Mouse (Mus musculus) heart, embryonic 15.5 days (tissue): ENCODE results near the gene Cma1. TPM values are rescaled to one million over a fixed set of nuclear protein-coding genes. Genes with fewer than 3 reads are reported as not detected.
A peak's percentile ranks its signal among the peaks of the same experiment; 100 is the strongest.

Experiments used
- ATAC-seq: fragments of 200-750 bp; cut with Nextera tagmentation; replicated peaks from 2 replicates; pipeline ENCODE4 v1.8.0; 2017; ENCODE audit warnings: low read depth, moderate TSS enrichment; ENCODE audit not compliant: insufficient number of reproducible peaks, insufficient read depth, low FRiP score
- H3K27ac ChIP-seq: fragments of 300-500 bp; sonication (generic); 2 replicates; pipeline ENCODE4 v1.5.1; 2015; ENCODE audit warnings: mild to moderate bottlenecking, inconsistent platforms
- H3K27me3 ChIP-seq: fragments of 300-500 bp; sonication (generic); 2 replicates; pipeline ENCODE4 v1.6.1; 2015; ENCODE audit warnings: inconsistent platforms
- H3K36me3 ChIP-seq: fragments of 300-500 bp; sonication (generic); 2 replicates; pipeline ENCODE4 v1.6.1; 2015; ENCODE audit warnings: mild to moderate bottlenecking, inconsistent platforms
- H3K4me1 ChIP-seq: fragments of 300-500 bp; sonication (generic); replicated peaks from 2 replicates; pipeline ENCODE4 v1.6.1; 2015; ENCODE audit warnings: inconsistent platforms
- H3K4me2 ChIP-seq: fragments of 300-500 bp; sonication (generic); 2 replicates; pipeline ENCODE4 v1.6.1; 2015; ENCODE audit warnings: inconsistent platforms, mild to moderate bottlenecking, moderate library complexity
- H3K4me3 ChIP-seq: fragments of 300-500 bp; sonication (generic); 2 replicates; pipeline ENCODE4 v1.5.1; 2015; ENCODE audit warnings: mild to moderate bottlenecking, inconsistent platforms
- H3K9ac ChIP-seq: fragments of 300-500 bp; sonication (generic); 2 replicates; pipeline ENCODE4 v1.6.1; 2015; ENCODE audit warnings: mild to moderate bottlenecking, inconsistent platforms
- H3K9me3 ChIP-seq: fragments of 300-500 bp; sonication (generic); replicated peaks from 2 replicates; pipeline ENCODE4 v1.6.1; 2016; ENCODE audit warnings: inconsistent platforms
- WGBS: fragments of 180-500 bp; shearing (Covaris S2); methylation state at CpG from one replicate; pipeline ENCODE4 v1.1.7; 2015; ENCODE audit warnings: mixed read lengths; 5-methylcytosine and 5-hydroxymethylcytosine counted together
- polyA plus RNA-seq: library from polyadenylated mRNA; unstranded; fragments of >200 nt; fragmentation: Nextera tagmentation; extraction: Ambion mirVana; gene quantifications from 2 replicates; pipeline ENCODE4 v1.2.1, GENCODE M21; 2015

The Cma1 gene
- polyA plus RNA-seq, 1 experiment from 2014 or later = 9.6 TPM

DNA sequence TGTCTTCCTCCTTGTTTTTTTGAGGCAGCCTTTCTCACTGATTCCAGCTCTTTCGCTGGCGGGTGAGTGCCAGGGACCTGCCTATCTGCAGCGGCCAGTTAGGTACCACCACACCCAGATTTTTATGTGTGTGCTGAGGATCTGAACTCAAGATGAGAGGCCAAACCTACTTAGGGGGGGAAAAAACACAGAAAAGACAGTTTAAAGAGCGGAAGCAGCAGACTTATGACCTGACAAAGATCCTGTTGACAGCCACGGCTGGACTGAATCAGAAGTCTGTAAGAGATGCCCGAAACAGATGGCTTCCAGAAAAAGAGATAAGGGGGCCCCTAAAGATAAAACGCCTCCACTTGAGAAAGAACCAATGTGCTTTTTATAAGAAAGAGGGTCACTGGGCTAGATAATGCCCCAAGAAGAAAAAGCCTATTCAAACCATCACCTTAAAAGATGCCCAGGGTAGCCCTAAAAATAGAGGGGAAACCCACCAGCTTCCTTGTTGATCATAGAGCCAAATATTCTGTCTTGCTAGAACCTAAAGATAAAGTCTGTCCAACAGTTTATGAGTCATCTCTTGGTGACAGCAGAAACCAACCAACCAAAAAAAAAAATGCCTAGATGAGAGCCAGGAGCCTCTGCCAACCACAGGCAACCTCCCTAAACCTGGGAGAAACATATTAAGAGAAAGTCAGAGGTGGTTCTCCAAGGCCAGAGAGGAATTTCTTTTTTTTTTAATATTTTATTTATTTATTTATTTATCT, 21.8 kb downstream of the Cma1 start:
- Histone ChIP-seq H3K9me3 (no peaks in the 10 kb centered on the region), H3K27ac (no peak overlapping the region), H3K27me3 (no peaks in the 10 kb centered on the region), H3K4me2 (no peak overlapping the region), H3K36me3 (no peaks in the 10 kb centered on the region), H3K9ac (peak overlapping the region; percentile 17; the same call in 1 of the 2 replicates), H3K4me1 (peaks cover 6% of the 10 kb centered on the region), H3K4me3 (no peak overlapping the region)
- no peak for ATAC-seq
- 18% methylated on average over 7 of the region's 7 CpGs for WGBS

DNA sequence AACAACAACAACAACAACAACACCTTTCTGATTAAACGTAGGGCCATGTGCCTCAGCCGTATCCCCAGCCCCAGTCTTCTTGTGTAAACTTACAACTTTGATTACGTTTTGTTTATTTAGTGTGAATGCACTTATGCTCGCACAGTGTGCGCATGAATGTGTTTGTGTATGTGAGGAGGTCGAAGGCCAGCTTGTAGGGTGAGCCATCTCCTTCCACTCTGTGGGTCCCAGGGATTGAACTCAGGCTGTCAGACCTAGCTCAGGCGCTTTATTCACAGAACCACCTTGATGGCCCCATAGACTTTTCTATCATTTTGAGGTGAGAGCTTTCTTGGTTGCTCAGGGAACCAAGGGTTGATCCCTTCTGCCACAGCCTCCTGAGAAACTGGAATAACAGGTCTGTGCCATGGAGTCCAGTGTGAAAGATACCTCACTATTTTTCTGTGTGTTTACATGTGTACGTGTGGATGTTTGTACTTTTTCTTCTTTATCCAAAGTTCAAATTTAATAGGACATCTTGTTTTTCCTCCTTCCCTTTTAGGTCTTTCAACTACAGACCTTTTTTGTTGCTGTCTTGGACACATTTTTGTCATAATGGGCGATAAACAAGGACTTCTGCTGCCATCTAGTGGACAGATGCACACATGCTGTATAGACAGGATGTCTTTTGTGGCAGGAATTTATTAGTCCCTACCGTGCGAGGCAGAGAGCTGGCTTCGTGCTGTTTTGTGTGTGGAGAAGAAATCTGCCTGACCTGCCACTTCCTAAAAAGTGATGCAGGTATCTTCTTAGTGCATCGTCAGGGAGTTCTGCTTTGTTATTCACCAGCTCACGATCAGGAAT, 26.0 kb downstream of the Cma1 start:
- H3K27me3 ChIP-seq = no peaks in the 10 kb centered on the region
- WGBS = 35% methylated on average over 14 of the region's 14 CpGs
- no peak overlapping the region for H3K4me2 ChIP-seq
- H3K4me3 ChIP-seq = no peak overlapping the region
- H3K9me3 ChIP-seq = no peaks in the 10 kb centered on the region
- H3K4me1 ChIP-seq = peaks cover 6% of the 10 kb centered on the region
- no peaks in the 10 kb centered on the region for H3K36me3 ChIP-seq
- ATAC-seq = no peak
- no peak overlapping the region for H3K9ac ChIP-seq
- H3K27ac ChIP-seq = no peak overlapping the region

DNA sequence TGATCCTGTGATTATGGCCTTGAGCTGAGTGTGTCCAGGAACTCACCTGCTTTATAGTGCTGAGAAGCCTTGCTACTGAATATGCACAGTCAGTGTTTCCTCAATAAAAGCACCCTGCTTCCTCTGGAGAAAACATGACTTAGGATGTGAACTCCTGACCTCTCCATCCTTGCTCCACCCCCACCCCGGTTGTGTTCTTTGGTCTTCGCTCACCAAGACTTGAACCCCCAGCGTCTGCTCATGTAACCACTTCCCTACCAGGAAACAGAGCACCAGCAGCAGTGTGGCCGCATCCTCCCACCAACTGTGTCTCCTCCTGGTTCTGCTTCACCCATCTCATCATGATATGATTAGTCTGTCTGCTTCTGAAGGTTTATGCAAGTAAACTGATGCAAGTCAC, 31.1 kb downstream of the Cma1 start:
- no peaks in the 10 kb centered on the region for H3K36me3 ChIP-seq
- H3K9me3 ChIP-seq = no peaks in the 10 kb centered on the region
- H3K4me3 ChIP-seq = no peak overlapping the region
- H3K4me2 ChIP-seq = no peak overlapping the region
- H3K27me3 ChIP-seq = no peaks in the 10 kb centered on the region
- no peak overlapping the region for H3K9ac ChIP-seq
- H3K27ac ChIP-seq = no peak overlapping the region
- ATAC-seq = no peak
- H3K4me1 ChIP-seq = no peaks in the 10 kb centered on the region
- 53% methylated on average over 4 of the region's 4 CpGs for WGBS

DNA sequence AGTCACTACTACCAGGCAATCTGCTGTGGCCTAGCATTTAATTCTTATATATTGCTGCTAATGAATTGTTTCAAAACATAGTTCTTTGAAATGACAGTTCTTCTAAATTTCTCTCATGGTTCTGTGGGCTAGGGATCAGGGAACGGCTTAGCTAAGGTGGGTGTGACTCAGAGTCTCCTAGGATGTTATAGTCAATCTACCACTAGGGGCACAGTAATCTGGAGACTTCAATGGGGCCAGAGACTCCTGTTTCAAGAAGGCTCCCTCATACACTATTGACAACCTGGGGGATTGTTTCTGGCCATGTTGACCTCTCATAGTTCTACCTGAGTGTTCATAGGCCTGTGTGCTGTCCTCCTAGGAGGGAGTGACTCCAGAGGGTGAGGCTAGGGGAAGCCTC, 39.0 kb downstream of the Cma1 start:
- Histone ChIP-seq H3K9ac (no peak overlapping the region), H3K27ac (no peak overlapping the region), H3K4me1 (peaks cover 6% of the 10 kb centered on the region), H3K4me2 (no peak overlapping the region), H3K4me3 (no peak overlapping the region), H3K27me3 (no peaks in the 10 kb centered on the region), H3K9me3 (no peaks in the 10 kb centered on the region), H3K36me3 (no peaks in the 10 kb centered on the region)
- ATAC-seq = no peak
- WGBS = 14% methylated on average over 1 of the region's 1 CpGs

DNA sequence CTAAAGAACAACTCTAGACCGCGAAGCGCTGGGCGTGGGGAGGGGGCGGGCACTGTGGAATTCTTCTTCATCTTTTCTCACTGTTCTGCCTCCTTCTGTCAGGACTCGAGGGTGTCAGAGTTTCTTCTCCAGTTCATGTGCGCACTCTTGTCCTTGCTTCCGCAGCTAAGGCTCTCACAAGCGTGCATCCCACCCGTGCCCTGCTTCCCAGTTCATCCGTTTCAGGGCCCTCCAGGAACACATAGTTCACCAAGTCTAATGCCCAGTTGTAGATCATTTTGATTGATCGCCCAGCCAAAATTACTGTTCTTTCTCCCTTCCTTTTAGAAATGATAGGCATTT, 44.1 kb downstream of the Cma1 start:
- Histone ChIP-seq H3K4me3 (peak overlapping the region; percentile 58), H3K27ac (peak overlapping the region; percentile 78), H3K4me2 (peak overlapping the region; percentile 92), H3K9me3 (no peaks in the 10 kb centered on the region), H3K36me3 (peaks cover 30% of the 10 kb centered on the region), H3K9ac (peak overlapping the region; percentile 75), H3K4me1 (peaks cover 18% of the 10 kb centered on the region), H3K27me3 (no peaks in the 10 kb centered on the region)
- WGBS = 11% methylated on average over 12 of the region's 12 CpGs
- ATAC-seq = no peak

DNA sequence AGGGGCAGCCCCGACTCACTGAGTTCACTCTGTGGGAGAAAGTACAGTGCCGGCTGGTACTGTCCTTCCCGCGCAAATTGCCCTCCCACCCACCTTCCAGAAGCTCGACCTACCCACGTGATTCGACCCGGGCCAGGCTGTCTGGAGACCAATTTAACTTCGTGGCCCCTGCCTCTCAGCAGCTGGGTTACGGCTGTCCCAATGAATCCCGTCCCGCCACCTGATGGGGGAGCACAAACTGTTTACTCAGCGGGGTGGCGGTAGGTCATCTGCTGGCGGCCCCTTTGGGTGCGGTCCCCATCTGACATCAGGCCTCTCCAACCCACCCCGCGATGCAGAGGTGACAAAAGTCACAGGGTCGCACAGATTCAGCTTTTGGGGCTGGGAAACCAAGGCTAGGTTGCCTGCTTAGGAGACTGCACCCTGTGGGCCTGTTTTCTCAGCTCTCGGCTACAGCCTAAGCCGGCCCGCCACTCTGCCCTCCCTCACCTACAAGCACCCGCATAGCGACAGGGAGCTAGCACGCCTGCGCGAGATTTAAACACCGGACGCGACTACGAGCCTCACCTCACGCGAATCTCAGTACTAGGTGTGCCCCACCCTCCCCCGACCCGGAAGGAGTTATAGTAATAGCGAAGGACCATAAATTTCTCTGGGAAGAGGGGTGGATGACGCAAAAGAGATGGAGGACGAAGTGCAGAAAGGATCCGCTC, 44.6 kb downstream of the Cma1 start, which contains the start of gene Sdr39u1:
Gene Sdr39u1, minus strand, starts transcription at position 593 of the 713 bp plus-strand sequence.
- H3K4me2 ChIP-seq = peak within 1 kb of the TSS; percentile 92
- peak within 1 kb of the TSS; percentile 58 for H3K4me3 ChIP-seq
- peaks cover 35% of the 10 kb centered on the region for H3K36me3 ChIP-seq
- peaks cover 18% of the 10 kb centered on the region for H3K4me1 ChIP-seq
- H3K27ac ChIP-seq = peak within 1 kb of the TSS; percentile 78
- H3K9ac ChIP-seq = peak within 1 kb of the TSS; percentile 75
- H3K27me3 ChIP-seq = no peaks in the 10 kb centered on the region
- ATAC-seq = peak; percentile 88
- H3K9me3 ChIP-seq = no peaks in the 10 kb centered on the region
- WGBS = under 1% methylated on average over 39 of the region's 39 CpGs

DNA sequence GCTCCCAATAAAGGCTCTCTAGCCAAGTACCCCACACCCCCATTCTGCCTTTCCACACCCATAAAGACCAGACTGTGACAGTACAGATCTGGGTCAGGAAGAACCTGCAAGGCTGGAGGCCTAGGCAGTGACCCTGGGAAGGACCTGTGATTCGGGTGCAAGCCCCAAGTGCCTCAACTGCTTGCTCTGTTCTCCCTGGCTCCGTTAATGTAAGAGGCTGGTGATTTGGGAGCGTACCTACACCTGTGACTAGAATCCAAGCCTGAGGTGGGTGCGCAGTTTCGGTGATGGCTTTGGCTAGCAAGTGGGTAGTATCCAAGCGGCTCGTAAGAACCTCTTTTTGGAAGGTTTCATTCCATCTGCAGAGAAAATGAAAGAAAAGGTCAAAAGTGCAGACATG, 45.5 kb downstream of the Cma1 start:
- H3K9me3 ChIP-seq = no peaks in the 10 kb centered on the region
- H3K27me3 ChIP-seq = no peaks in the 10 kb centered on the region
- H3K36me3 ChIP-seq = peaks cover 44% of the 10 kb centered on the region
- no peak overlapping the region; the same call in 1 of the 2 replicates for H3K27ac ChIP-seq
- peak overlapping the region; percentile 92 for H3K4me2 ChIP-seq
- WGBS = 88% methylated on average over 7 of the region's 7 CpGs
- peaks cover 18% of the 10 kb centered on the region for H3K4me1 ChIP-seq
- no peak overlapping the region for H3K9ac ChIP-seq
- ATAC-seq = no peak
- H3K4me3 ChIP-seq = no peak overlapping the region

DNA sequence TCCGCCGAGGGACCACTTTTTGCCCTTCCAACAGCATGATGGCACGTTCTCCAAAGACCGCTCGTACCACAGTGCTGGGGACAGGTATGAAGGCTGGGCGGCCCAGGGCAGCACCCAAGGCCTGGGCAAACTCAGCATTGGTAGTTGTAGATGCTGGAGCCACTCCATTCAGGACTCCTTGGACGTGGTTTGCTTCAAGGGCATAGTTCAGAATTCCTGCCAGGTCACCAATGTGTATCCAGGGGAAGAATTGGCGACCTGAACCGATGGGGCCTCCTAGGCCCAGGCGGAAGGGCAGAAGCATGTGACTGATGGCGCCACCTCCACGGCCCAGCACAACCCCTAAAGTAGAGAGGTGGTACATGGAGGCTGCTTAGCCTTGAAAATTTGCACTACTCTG, 46.8 kb downstream of the Cma1 start:
- 90% methylated on average over 12 of the region's 12 CpGs for WGBS
- no peak for ATAC-seq
- H3K27me3 ChIP-seq = no peaks in the 10 kb centered on the region
- no peak overlapping the region for H3K4me3 ChIP-seq
- H3K4me1 ChIP-seq = peaks cover 18% of the 10 kb centered on the region
- no peaks in the 10 kb centered on the region for H3K9me3 ChIP-seq
- no peak overlapping the region for H3K27ac ChIP-seq
- peaks cover 54% of the 10 kb centered on the region for H3K36me3 ChIP-seq
- H3K9ac ChIP-seq = no peak overlapping the region
- H3K4me2 ChIP-seq = no peak overlapping the region

Other genes with a start within 250 kb of the Cma1 start
- 0.20 and 0.60 TPM in 2 replicates for gene Tgm1, start 230.7 kb downstream of the Cma1 start, polyA plus RNA-seq
- gene Rabggta, start 222.4 kb downstream of the Cma1 start, polyA plus RNA-seq = 20.7 and 23.8 TPM in 2 replicates
- gene Dhrs1, start 199.0 kb downstream of the Cma1 start, polyA plus RNA-seq = 64.0 and 65.7 TPM in 2 replicates
- gene Nop9, start 199.0 kb downstream of the Cma1 start, polyA plus RNA-seq = 17.9 and 24.4 TPM in 2 replicates
- 1.2 and 1.6 TPM in 2 replicates for gene Cideb, start 186.2 kb downstream of the Cma1 start, polyA plus RNA-seq
- 0.15 and 0.25 TPM in 2 replicates for gene Ltb4r2, start 183.2 kb downstream of the Cma1 start, polyA plus RNA-seq
- gene Ltb4r1, start 178.7 kb downstream of the Cma1 start, polyA plus RNA-seq = 0.65 and 0.66 TPM in 2 replicates
- 14.9 and 18.0 TPM in 2 replicates for gene Adcy4, start 160.6 kb downstream of the Cma1 start, polyA plus RNA-seq
- gene Ripk3, start 155.8 kb downstream of the Cma1 start, polyA plus RNA-seq = 12.6 and 20.7 TPM in 2 replicates
- 10.8 and 15.8 TPM in 2 replicates for gene Nfatc4, start 121.5 kb downstream of the Cma1 start, polyA plus RNA-seq
- gene Nynrin, start 90.7 kb downstream of the Cma1 start, polyA plus RNA-seq = 12.7 and 15.0 TPM in 2 replicates
- gene Cbln3, start 60.3 kb downstream of the Cma1 start, polyA plus RNA-seq = 0.36 and 0.50 TPM in 2 replicates
- gene Khnyn, start 59.7 kb downstream of the Cma1 start, polyA plus RNA-seq = 9.2 and 12.6 TPM in 2 replicates
- 45.3 and 60.8 TPM in 2 replicates for gene Sdr39u1, start 44.4 kb downstream of the Cma1 start, polyA plus RNA-seq
- gene Cma2, start 6.3 kb upstream of the Cma1 start, polyA plus RNA-seq = not detected in 2 replicates
- gene Mcpt1, start 73.3 kb upstream of the Cma1 start, polyA plus RNA-seq = not detected in 2 replicates
- gene Mcpt9, start 85.8 kb upstream of the Cma1 start, polyA plus RNA-seq = not detected in 2 replicates
- 0.19 TPM in 1 of 2 replicates, not detected in the other for gene Mcpt2, start 97.4 kb upstream of the Cma1 start, polyA plus RNA-seq
- gene Mcpt4, start 117.6 kb upstream of the Cma1 start, polyA plus RNA-seq = 0.75 and 0.88 TPM in 2 replicates
- 0.52 and 0.94 TPM in 2 replicates for gene Mcpt8, start 140.6 kb upstream of the Cma1 start, polyA plus RNA-seq
- gene Ctsg, start 157.9 kb upstream of the Cma1 start, polyA plus RNA-seq = 0.19 and 0.33 TPM in 2 replicates
- gene Gzme, start 175.9 kb upstream of the Cma1 start, polyA plus RNA-seq = not detected in 2 replicates
- not detected in 2 replicates for gene Gzmd, start 187.9 kb upstream of the Cma1 start, polyA plus RNA-seq
- gene Gzmg, start 214.9 kb upstream of the Cma1 start, polyA plus RNA-seq = not detected in 2 replicates
- gene Gzmn, start 229.9 kb upstream of the Cma1 start, polyA plus RNA-seq = not detected in 2 replicates